ENCODE assay signal across 27 mouse cellular contexts in genomic region chr5:45510071-45510470, GRCm38 (mm10). TPM values are rescaled to one million over a fixed set of nuclear protein-coding genes. Genes with fewer than 3 reads are reported as not detected.
A peak's percentile ranks its signal among the peaks of the same experiment; 100 is the strongest.
DNase-seq lines count a peak whose midpoint lies in the region; ATAC-seq and TF ChIP-seq lines count a peak whose summit lies in the region.
"Had no signal": no experiment of that assay in that cellular context is flagged by ENCODE, and none has a peak within 500 bp of the region (broad histone marks: within the 10 kb centered on the region; RNA-seq: fewer than 3 reads in every experiment).

No protein-coding gene starts in this region.

- H3K27ac ChIP-seq in neural tube, embryonic 14.5 days (ENCODE audit: low read depth, low read length): no peak overlapping the region
- H3K27ac ChIP-seq in cortical plate, adult 2 months (ENCODE audit: insufficient read depth, low read length): no peak overlapping the region
- H3K27ac ChIP-seq: embryonic facial prominence, embryonic 15.5 days; kidney, embryonic 15.5 days; midbrain, embryonic 10.5 days had no signal

- H3K4me1 ChIP-seq in neural tube, embryonic 14.5 days (ENCODE audit: control insufficient read depth, insufficient read depth, low read length): no peaks in the 10 kb centered on the region
- H3K4me1 ChIP-seq in cortical plate, adult 2 months (ENCODE audit: control insufficient read depth, insufficient read depth, low read length): no peaks in the 10 kb centered on the region
- H3K4me1 ChIP-seq: embryonic facial prominence, embryonic 15.5 days; kidney, embryonic 15.5 days; midbrain, embryonic 10.5 days had no signal

- TF ChIP-seq CTCF in cortical plate, adult 2 months (IDR thresholded peaks at IDR 0.05; ENCODE audit: extremely low read depth, insufficient read depth, low read length): peak; percentile 26; the same call in 1 of the 2 replicates

- no peak overlapping the region for H3K4me3 ChIP-seq in neural tube, embryonic 14.5 days (ENCODE audit: low read depth, low read length)
- H3K4me3 ChIP-seq in cortical plate, adult 2 months (ENCODE audit: insufficient read depth, low read length): no peak overlapping the region
- H3K4me3 ChIP-seq: embryonic facial prominence, embryonic 15.5 days; kidney, embryonic 15.5 days; midbrain, embryonic 10.5 days had no signal

- peak; percentile 97 for ATAC-seq in frontal cortex, adult (ENCODE audit: low TSS enrichment)
- ATAC-seq in neural tube, embryonic 14.5 days (ENCODE audit: low read depth): 0 out of 2 replicates have a peak, but pooled peaks have one; percentile 51
- ATAC-seq: CD4-positive, CD25-positive, alpha-beta regulatory T cell, adult 4 months; hindbrain, embryonic 16.5 days had no signal

- no peak overlapping the region for H3K9ac ChIP-seq in neural tube, embryonic 14.5 days (replicated peaks; ENCODE audit: low read depth, low read length)
- H3K9ac ChIP-seq: embryonic facial prominence, embryonic 15.5 days; kidney, embryonic 15.5 days had no signal

- 79% methylated on average over 7 of the region's 7 CpGs for WGBS in neural tube, embryonic 14.5 days

- no peak for TF ChIP-seq POLR2A in cortical plate, adult 2 months (IDR thresholded peaks at IDR 0.05; ENCODE audit: extremely low read depth, insufficient read depth, low read length)

- no peak overlapping the region for H3K4me2 ChIP-seq in neural tube, embryonic 14.5 days (ENCODE audit: low read depth, low read length)
- H3K4me2 ChIP-seq: embryonic facial prominence, embryonic 15.5 days; heart, embryonic 11.5 days; kidney, embryonic 15.5 days had no signal

- no peak for DNase-seq in frontal cortex, postnatal 14 days (ENCODE audit: low spot score in 2 of 2)
- DNase-seq in layer of hippocampus, adult 8-10 months (ENCODE audit: low spot score in 2 of 2): peak; percentile 30 to 31
- DNase-seq in layer of hippocampus, adult 9-10 months (ENCODE audit: low spot score): no peak
- no peak for DNase-seq in neural tube, embryonic 10.5 days (ENCODE audit: extremely low spot score, low spot score)
- DNase-seq: adrenal gland, postnatal 14 days; cerebellum, adult 9-10 months; gastrocnemius, postnatal 14 days; kidney, adult 11 months; kidney, postnatal 36 days; right cerebral cortex, postnatal 4 days had no signal

- no peaks in the 10 kb centered on the region for H3K9me3 ChIP-seq in neural tube, embryonic 14.5 days (ENCODE audit: control insufficient read depth, low read length)
- H3K9me3 ChIP-seq: embryonic facial prominence, embryonic 15.5 days; kidney, embryonic 15.5 days; midbrain, embryonic 10.5 days had no signal

- peaks cover 13% of the 10 kb centered on the region for H3K36me3 ChIP-seq in neural tube, embryonic 14.5 days (ENCODE audit: control insufficient read depth, insufficient read depth, low read length)

- no peaks in the 10 kb centered on the region for H3K27me3 ChIP-seq in neural tube, embryonic 14.5 days (ENCODE audit: control insufficient read depth, insufficient read depth, low read length)
- H3K27me3 ChIP-seq: embryonic facial prominence, embryonic 15.5 days; kidney, embryonic 15.5 days had no signal

RNA-seq across cellular contexts. Expression of gene Med28, which starts 10.0 kb away (rescaled TPM):
- total RNA-seq in layer of hippocampus, adult 8-10 months (2022): 100 to 1,000 TPM in 3 of 4 experiments, 10 to 100 TPM in 1; 88.0 to 105 (median 102) TPM
- 242 and 251 TPM in 2 replicates for polyA plus RNA-seq in neural tube, embryonic 14.5 days (2014; fragmentation: Nextera tagmentation; extraction: Ambion mirVana)
- 128 and 130 TPM in 2 replicates for polyA plus RNA-seq in cortical plate, adult 2 months (2012; rRNA removed)

RNA-seq across cellular contexts. Expression of gene Lap3, which starts 16.9 kb away (rescaled TPM):
- total RNA-seq in layer of hippocampus, adult 8-10 months (2022): 10 to 100 TPM; 62.0 to 95.0 (median 71.4) TPM
- polyA plus RNA-seq in neural tube, embryonic 14.5 days (2014; fragmentation: Nextera tagmentation; extraction: Ambion mirVana): 31.9 and 36.4 TPM in 2 replicates
- polyA plus RNA-seq in cortical plate, adult 2 months (2012; rRNA removed): 50.7 and 57.8 TPM in 2 replicates

RNA-seq across cellular contexts. Expression of gene Clrn2, which starts 56.5 kb away (rescaled TPM):
- total RNA-seq in layer of hippocampus, adult 8-10 months (2022): under 1 TPM in 2 of 4 experiments, not detected in 2; 0.69 to 0.80 TPM
- 0.30 TPM in 1 of 2 replicates, not detected in the other for polyA plus RNA-seq in neural tube, embryonic 14.5 days (2014; fragmentation: Nextera tagmentation; extraction: Ambion mirVana)
- polyA plus RNA-seq in cortical plate, adult 2 months (2012; rRNA removed): 0.25 and 0.52 TPM in 2 replicates
- total RNA-seq: adrenal gland, postnatal 14 days; gastrocnemius, postnatal 14 days; hematopoietic stem cell, adult 5-6 weeks; liver, adult 2 months had no signal
- polyA plus RNA-seq: CD4-positive, CD25-positive, alpha-beta regulatory T cell, adult 4 months; heart, embryonic 11.5 days; heart, postnatal 0 days; kidney, embryonic 15.5 days; limb, embryonic 11.5 days; liver, adult 2 months; liver, embryonic 16.5 days; lung, embryonic 16.5 days; midbrain, embryonic 10.5 days; stomach, embryonic 16.5 days; thymus, postnatal 0 days had no signal

Comparison
In these comparisons a context has a peak if more than half of its experiments do, and no peak if none do; other contexts are left out.
1. DNase-seq: peak in layer of hippocampus, adult 8-10 months (2 of 2); none in frontal cortex, postnatal 14 days (0 of 2), layer of hippocampus, adult 9-10 months (single experiment) and neural tube, embryonic 10.5 days (single experiment).